Mouse (Mus musculus) heart, adult 11 months (tissue): Measurements from ENCODE around the gene Gm42372.

ENCODE experiments used
- DNase-seq: peaks from one replicate; pipeline ENCODE4 v3.0.0; 2022

The Gm42372 gene

GRCm38 (mm10) chr7:17009326-17010009 lies 26.6 kb downstream of the Gm42372 start:
- peak; percentile 93 for DNase-seq

- peak; percentile 93 for DNase-seq
These were observed 27.1 kb downstream of the Gm42372 start for GRCm38 (mm10) chr7:17010010-17010347.

- no peak for DNase-seq
These were observed 29.2 kb downstream of the Gm42372 start for GRCm38 (mm10) chr7:17011909-17012590.

- no peak for DNase-seq
These were observed 32.5 kb downstream of the Gm42372 start for GRCm38 (mm10) chr7:17015381-17015780.

- DNase-seq: peak; percentile 99
These were observed 34.1 kb downstream of the Gm42372 start for GRCm38 (mm10) chr7:17017036-17017435.

- no peak for DNase-seq
These were observed 35.0 kb downstream of the Gm42372 start for GRCm38 (mm10) chr7:17017921-17018320.

- no peak for DNase-seq
These were observed 36.7 kb downstream of the Gm42372 start for GRCm38 (mm10) chr7:17019426-17020166.

- no peak for DNase-seq
These were observed 39.3 kb downstream of the Gm42372 start for GRCm38 (mm10) chr7:17022176-17022575.

DNA sequence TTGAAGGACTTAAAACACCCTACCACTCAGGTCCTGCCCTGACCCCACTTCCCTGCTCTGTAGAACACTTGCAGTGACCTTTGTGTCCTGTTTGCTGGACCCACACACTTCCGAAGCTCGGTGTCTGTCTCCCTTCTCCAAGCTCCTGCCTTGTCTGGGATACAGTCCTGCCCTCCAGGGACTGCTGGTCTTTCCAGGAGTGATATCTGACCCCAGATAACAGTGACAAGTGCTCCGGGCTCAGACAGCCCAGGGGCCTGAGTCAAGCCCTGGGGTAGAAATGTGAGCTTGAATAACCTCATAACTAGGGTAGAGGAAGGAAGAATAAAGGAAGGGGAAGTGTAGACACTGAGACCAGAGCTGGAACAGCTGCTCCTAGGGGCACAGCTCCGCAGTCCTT lies 40.8 kb downstream of the Gm42372 start:
- peak; percentile 94 for DNase-seq

GRCm38 (mm10) chr7:17024141-17024540 lies 41.3 kb downstream of the Gm42372 start:
- DNase-seq: no peak

DNA sequence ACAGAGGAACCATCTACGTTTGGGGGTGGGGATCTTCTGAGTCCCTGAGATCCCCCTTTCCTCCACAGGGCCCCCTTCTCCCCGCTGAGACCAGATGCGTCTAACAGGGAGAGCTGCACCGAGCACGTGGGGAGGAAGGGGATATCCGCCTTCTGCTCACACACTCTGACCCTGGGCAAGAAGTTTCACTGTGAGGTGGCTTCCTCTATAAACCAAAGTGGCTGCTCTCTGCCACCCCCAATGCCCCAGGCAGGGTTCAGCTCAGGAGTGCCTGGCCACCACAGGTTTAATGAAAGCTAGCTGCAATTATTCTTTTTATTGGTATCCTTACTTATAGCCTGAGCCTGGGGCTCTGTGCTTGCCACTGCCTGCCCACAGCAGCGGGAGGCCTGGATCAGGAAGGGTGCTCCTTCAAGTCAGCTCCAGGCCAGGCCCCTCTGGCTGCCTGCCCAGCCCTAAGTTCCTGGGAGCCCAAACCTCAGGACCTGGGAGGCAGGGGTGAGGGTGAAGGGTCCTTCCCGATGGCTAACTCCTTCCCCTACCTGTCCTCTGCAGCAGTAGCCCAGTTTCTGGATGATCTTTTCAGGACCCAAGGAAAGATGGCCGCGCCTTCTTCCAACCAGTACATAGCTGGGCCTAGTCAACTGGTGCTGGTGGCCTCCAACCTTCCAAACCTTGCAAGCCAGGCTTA lies 42.1 kb downstream of the Gm42372 start:
- peak; percentile 97 for DNase-seq

- DNase-seq: no peak
These were observed 42.6 kb downstream of the Gm42372 start for GRCm38 (mm10) chr7:17025505-17025894.

GRCm38 (mm10) chr7:17025896-17026622 lies 43.2 kb downstream of the Gm42372 start:
- no peak for DNase-seq

DNA sequence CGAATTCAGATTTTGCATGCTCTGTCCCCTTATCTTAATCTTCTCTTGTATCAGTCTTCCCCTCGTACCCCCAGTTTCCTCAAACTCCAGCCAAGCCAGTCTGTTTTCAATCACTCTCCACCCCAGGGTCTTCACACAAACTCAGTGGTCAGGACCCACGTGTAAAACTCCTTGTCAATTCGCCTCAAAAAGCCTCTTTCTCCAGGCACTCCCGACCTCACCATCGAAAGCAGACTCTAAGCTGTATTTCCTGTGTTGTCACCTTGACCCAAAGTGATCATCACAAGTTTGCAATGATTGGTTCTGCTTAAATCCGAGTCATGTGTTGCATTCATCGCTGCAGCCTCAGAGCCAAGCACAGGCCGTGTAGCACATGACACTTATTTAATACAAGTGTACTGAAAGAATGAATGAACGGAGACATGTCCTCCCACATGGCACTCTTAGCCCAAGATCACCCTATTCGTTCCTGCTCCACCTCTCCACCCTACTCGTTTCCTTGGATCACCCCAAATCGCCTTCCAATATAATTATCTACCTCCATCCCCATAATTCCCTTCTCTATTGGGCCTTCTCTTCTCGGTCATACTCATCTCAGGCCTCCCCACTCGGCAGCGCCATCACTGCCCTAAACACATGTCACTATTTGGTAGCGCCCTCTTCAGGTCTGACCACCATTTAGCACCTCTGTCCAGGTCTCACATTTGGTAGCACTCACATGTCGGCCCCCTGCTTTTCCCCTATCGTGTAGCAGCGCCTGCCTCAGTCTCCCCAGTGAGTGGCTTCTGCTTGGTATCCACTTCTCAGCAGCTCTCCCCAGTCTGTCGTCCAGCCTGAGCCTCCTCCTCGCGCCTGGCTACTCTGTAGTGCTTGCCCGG lies 44.1 kb downstream of the Gm42372 start:
- DNase-seq: no peak

GRCm38 (mm10) chr7:17027588-17028343 lies 44.9 kb downstream of the Gm42372 start, which contains the start of gene Ppp5c:
Gene Ppp5c (minus strand): TSS chr7:17027924.
- DNase-seq: peak; percentile 99

- peak; percentile 83 for DNase-seq
These were observed 46.0 kb downstream of the Gm42372 start for GRCm38 (mm10) chr7:17028923-17029322.

DNA sequence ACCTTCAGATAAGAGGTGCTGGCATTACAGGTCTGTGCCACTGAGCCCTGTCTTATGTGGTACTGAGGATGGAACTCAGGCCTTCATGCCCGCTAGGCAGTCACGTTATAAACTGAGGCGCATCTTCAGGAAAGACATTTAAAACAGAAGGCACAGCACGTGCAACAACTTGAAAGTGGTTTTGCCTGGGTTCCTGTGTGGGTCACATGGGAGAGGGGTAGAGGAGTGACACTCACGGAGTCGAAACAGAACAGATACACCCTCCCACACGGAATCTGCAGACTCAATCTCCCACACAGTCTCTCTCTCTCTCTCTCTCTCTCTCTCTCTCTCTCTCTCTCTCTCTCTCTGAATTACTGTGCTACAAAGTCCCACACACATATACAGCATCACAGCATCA lies 47.4 kb downstream of the Gm42372 start:
- no peak for DNase-seq
